Mouse (Mus musculus) small intestine, adult 2 months (tissue): ENCODE data around the gene Afdn. TPM values are rescaled to one million over a fixed set of nuclear protein-coding genes. Genes with fewer than 3 reads are reported as not detected.

ENCODE experiments used
- H3K27ac ChIP-seq: fragments of 200-500 bp; 2 replicates; pipeline ENCODE4 v1.5.1; 2012; ENCODE audit warnings: low read depth, low read length, control low read depth, inconsistent platforms; ENCODE audit not compliant: insufficient read depth
- H3K27me3 ChIP-seq: fragments of 200-500 bp; 2 replicates; pipeline ENCODE4 v1.6.1; 2012; ENCODE audit warnings: mild to moderate bottlenecking, moderate library complexity, low read length, inconsistent platforms; ENCODE audit not compliant: control insufficient read depth, insufficient read depth
- H3K36me3 ChIP-seq: fragments of 200-500 bp; 2 replicates; pipeline ENCODE4 v1.6.1; 2012; ENCODE audit warnings: mild to moderate bottlenecking, low read length, control low read depth, inconsistent platforms; ENCODE audit not compliant: control insufficient read depth, insufficient read depth
- H3K4me1 ChIP-seq: fragments of 200-500 bp; 2 replicates; pipeline ENCODE4 v1.6.1; 2012; ENCODE audit warnings: low read length, inconsistent platforms, mixed read lengths; ENCODE audit not compliant: control insufficient read depth, insufficient read depth, insufficient read length
- H3K4me3 ChIP-seq: fragments of 200-500 bp; 2 replicates; pipeline ENCODE4 v1.5.1; 2012; ENCODE audit warnings: low read depth, mild to moderate bottlenecking, control low read depth, inconsistent platforms, low read length, moderate library complexity
- CTCF ChIP-seq: fragments of 200-500 bp; IDR thresholded peaks from 2 replicates; pipeline ENCODE4 v1.5.1; 2012; ENCODE audit warnings: low read depth, mild to moderate bottlenecking, control low read depth, inconsistent platforms, low read length, moderate library complexity, mixed read lengths; ENCODE audit not compliant: insufficient replicate concordance, insufficient read length; ENCODE audit errors: extremely low read depth
- POLR2A ChIP-seq: fragments of 200-500 bp; IDR thresholded peaks from 2 replicates; pipeline ENCODE4 v1.6.1; 2012; ENCODE audit warnings: low read depth, mild to moderate bottlenecking, control low read depth, inconsistent platforms, low read length, moderate library complexity
- WGBS: fragments of 180-500 bp; shearing (Covaris S2); methylation state at CpG from one replicate; pipeline ENCODE4 v1.1.7; 2018; 5-methylcytosine and 5-hydroxymethylcytosine counted together
- polyA plus RNA-seq: library from polyadenylated mRNA; depleted of rRNA; stranded (reverse); fragments of >200 nt; gene quantifications from 2 replicates; pipeline ENCODE4 v1.2.3, GENCODE M21; 2012

Gene Afdn
- polyA plus RNA-seq, 1 experiment = 41.9 TPM

GRCm38 (mm10) chr17:13738121-13738776 is 22.1 kb upstream of the Afdn start:
- no peak for TF ChIP-seq CTCF
- no peak for TF ChIP-seq POLR2A
- no peaks in the 10 kb centered on the region for H3K27me3 ChIP-seq
- peaks cover 10% of the 10 kb centered on the region; the same call in 1 of the 2 replicates for H3K4me1 ChIP-seq
- no peaks in the 10 kb centered on the region for H3K36me3 ChIP-seq
- H3K27ac ChIP-seq = no peak overlapping the region
- H3K4me3 ChIP-seq = no peak overlapping the region
- WGBS = 58% methylated on average over 7 of the region's 7 CpGs

DNA sequence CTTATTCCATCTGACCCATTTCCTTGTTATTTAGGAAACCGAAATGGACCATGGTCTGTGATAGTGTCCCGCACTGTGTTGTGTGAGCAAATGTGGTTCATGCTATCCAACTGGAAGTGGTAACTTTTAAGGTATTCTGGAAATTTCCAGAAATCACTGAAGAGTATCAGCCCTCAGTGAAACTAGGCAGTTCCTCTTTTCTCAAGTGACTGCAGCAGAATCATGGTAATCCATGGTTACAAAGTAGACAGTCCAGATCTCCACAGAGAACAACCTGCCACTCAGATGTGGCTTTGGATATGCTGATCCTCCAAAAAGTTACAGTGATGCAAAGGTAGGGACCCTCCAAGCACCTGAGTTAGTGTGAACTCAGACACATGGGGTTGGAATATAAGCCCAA is 21.4 kb upstream of the Afdn start:
- 97% methylated on average over 2 of the region's 2 CpGs for WGBS
- TF ChIP-seq POLR2A (no peak), CTCF (no peak)

GRCm38 (mm10) chr17:13739981-13740380 is 20.4 kb upstream of the Afdn start:
- Histone ChIP-seq H3K4me1 (peaks cover 15% of the 10 kb centered on the region; the same call in 1 of the 2 replicates), H3K4me3 (no peak overlapping the region), H3K27ac (no peak overlapping the region), H3K36me3 (no peaks in the 10 kb centered on the region), H3K27me3 (no peaks in the 10 kb centered on the region)
- TF ChIP-seq POLR2A (no peak), CTCF (no peak)
- 84% methylated on average over 5 of the region's 5 CpGs for WGBS

More for the DNA sequence above, 21.4 kb upstream of the Afdn start:
- H3K36me3 ChIP-seq = no peaks in the 10 kb centered on the region
- peaks cover 13% of the 10 kb centered on the region; the same call in 1 of the 2 replicates for H3K4me1 ChIP-seq
- H3K4me3 ChIP-seq = no peak overlapping the region
- no peak overlapping the region for H3K27ac ChIP-seq
- no peaks in the 10 kb centered on the region for H3K27me3 ChIP-seq

- H3K27ac ChIP-seq = no peak overlapping the region
- TF ChIP-seq POLR2A = no peak
- no peaks in the 10 kb centered on the region for H3K36me3 ChIP-seq
- H3K27me3 ChIP-seq = no peaks in the 10 kb centered on the region
- H3K4me1 ChIP-seq = peaks cover 16% of the 10 kb centered on the region; the same call in 1 of the 2 replicates
- WGBS = 8% methylated on average over 2 of the region's 2 CpGs
- H3K4me3 ChIP-seq = no peak overlapping the region
Observed at GRCm38 (mm10) chr17:13740796-13741195, 19.5 kb upstream of the Afdn start.

- Histone ChIP-seq H3K4me1 (peaks cover 13% of the 10 kb centered on the region; the same call in 1 of the 2 replicates), H3K36me3 (no peaks in the 10 kb centered on the region), H3K27me3 (no peaks in the 10 kb centered on the region), H3K4me3 (no peak overlapping the region), H3K27ac (no peak overlapping the region)
- no peak for TF ChIP-seq POLR2A
- TF ChIP-seq CTCF = no peak
- WGBS = 49% methylated on average over 7 of the region's 7 CpGs
Observed at GRCm38 (mm10) chr17:13741611-13742010, 18.7 kb upstream of the Afdn start.

- no peak for TF ChIP-seq POLR2A
- no peak for TF ChIP-seq CTCF
- Histone ChIP-seq H3K27me3 (no peaks in the 10 kb centered on the region), H3K4me1 (peaks cover 13% of the 10 kb centered on the region; the same call in 1 of the 2 replicates), H3K27ac (no peak overlapping the region), H3K36me3 (no peaks in the 10 kb centered on the region), H3K4me3 (no peak overlapping the region)
- 48% methylated on average over 2 of the region's 2 CpGs for WGBS
Observed at GRCm38 (mm10) chr17:13742334-13742733, 18.0 kb upstream of the Afdn start.

DNA sequence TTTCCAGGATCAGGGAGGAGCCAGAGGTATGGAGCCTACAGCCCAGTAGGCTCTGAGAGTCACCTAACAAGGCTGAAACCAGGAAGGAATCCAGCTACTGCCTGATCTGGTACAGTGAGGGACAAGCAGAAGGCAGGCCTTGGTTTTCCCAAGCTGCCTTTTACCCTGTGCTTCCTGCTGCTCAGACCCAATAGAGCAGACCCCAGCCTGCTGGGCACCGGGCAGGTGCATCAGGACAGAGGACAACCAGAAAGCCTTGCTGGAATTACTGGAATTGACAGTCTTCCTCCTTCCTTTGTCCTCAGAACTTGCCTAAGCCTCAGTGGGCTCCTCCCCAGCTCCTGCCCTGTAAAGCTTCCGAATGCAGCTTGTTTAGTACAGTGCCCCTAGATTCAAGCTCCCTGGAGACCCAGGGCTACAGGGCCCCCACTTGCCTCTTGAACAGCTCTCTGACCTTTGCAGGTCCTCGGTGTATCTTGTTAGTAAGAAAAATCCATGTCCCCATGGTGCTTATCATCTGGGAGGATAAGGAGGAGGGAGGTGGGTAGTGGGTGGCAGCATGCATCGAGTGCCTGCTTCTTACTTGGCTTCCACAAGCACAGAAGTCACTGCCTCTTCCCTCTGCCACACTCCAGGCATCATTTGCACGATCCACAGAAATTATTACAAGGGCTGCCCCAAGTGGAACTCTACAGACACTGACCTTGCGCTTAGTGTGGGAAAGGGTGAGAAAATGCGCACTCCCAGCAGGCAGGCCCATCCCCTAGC is 17.2 kb upstream of the Afdn start:
- WGBS = 36% methylated on average over 7 of the region's 7 CpGs
- peak overlapping the region; percentile 20; the same call in 1 of the 2 replicates for H3K27ac ChIP-seq

More for the DNA sequence above, 17.2 kb upstream of the Afdn start:
- H3K27me3 ChIP-seq = no peaks in the 10 kb centered on the region
- TF ChIP-seq CTCF (no peak), POLR2A (no peak)
- H3K36me3 ChIP-seq = no peaks in the 10 kb centered on the region
- no peak overlapping the region for H3K4me3 ChIP-seq
- H3K4me1 ChIP-seq = peaks cover 13% of the 10 kb centered on the region; the same call in 1 of the 2 replicates
